Mouse (Mus musculus) liver, adult 2 months (tissue): ENCODE results near the gene Nkd1.

ENCODE experiments used
- CTCF ChIP-seq: fragments of 200-500 bp; IDR thresholded peaks from 2 replicates; pipeline ENCODE4 v1.5.1; 2011; ENCODE audit warnings: low read depth, low read length, control low read depth
- POLR2A ChIP-seq: fragments of 200-500 bp; IDR thresholded peaks from 2 replicates; pipeline ENCODE4 v1.6.1; 2011; ENCODE audit warnings: low read length, control low read depth; ENCODE audit not compliant: insufficient read depth; ENCODE audit errors: extremely low read depth

GRCm38 (mm10) chr8:88599491-88599890 is 78.3 kb downstream of the Nkd1 start:
- TF ChIP-seq CTCF (no peak), POLR2A (no peak)
